Mouse (Mus musculus) myocyte (in vitro differentiated cells): ENCODE data around the gene Dnajc16. TPM values are rescaled to one million over a fixed set of nuclear protein-coding genes. Genes with fewer than 3 reads are reported as not detected.

Experiments
- H3K27me3 ChIP-seq: one replicate; pipeline ENCODE4 v1.6.1; 2011; ENCODE audit not compliant: control insufficient read depth, insufficient read depth, insufficient read length
- H3K36me3 ChIP-seq: one replicate; pipeline ENCODE4 v1.6.1; 2011; ENCODE audit not compliant: control insufficient read depth, insufficient read depth
- H3K4me2 ChIP-seq: one replicate; pipeline ENCODE4 v1.6.1; 2011; ENCODE audit warnings: low read depth, control low read depth
- H3K4me3 ChIP-seq: one replicate; pipeline ENCODE4 v1.5.1; 2011; ENCODE audit warnings: mild to moderate bottlenecking, control low read depth, moderate library complexity
- H3K79me2 ChIP-seq: one replicate; pipeline ENCODE4 v1.6.1; 2011; ENCODE audit not compliant: control insufficient read depth, insufficient read depth
- H3ac ChIP-seq: one replicate; pipeline ENCODE4 v1.6.1; 2011; ENCODE audit not compliant: control insufficient read depth, insufficient read length
- CEBPB ChIP-seq: IDR thresholded peaks from 2 replicates; pipeline ENCODE4 v1.6.1; 2011; ENCODE audit warnings: mild to moderate bottlenecking, moderate library complexity; ENCODE audit not compliant: poor library complexity, insufficient read depth, severe bottlenecking
- E2F4 ChIP-seq: IDR thresholded peaks from one replicate; pipeline ENCODE4 v1.6.1; 2011; ENCODE audit warnings: mild to moderate bottlenecking, control low read depth, moderate library complexity; ENCODE audit not compliant: insufficient read depth
- MAX ChIP-seq: IDR thresholded peaks from one replicate; pipeline ENCODE4 v1.6.1; 2011; ENCODE audit warnings: low read depth, mild to moderate bottlenecking, control low read depth
- MYOD1 ChIP-seq, 3 experiments: IDR thresholded peaks; one replicate each; pipeline ENCODE4 v1.6.1; 2011; ENCODE audit warnings: control low read depth in 2 of 3, low read depth in 2 of 3, mild to moderate bottlenecking in 2 of 3, moderate library complexity in 1 of 3; ENCODE audit not compliant: insufficient read length in 2 of 3, control insufficient read depth in 1 of 3
- MYOG ChIP-seq, 3 experiments: IDR thresholded peaks; one replicate each; pipeline ENCODE4 v1.6.1; 2011; ENCODE audit warnings: control low read depth in 2 of 3, low read depth in 2 of 3, mild to moderate bottlenecking in 2 of 3; ENCODE audit not compliant: insufficient read length in 2 of 3, control insufficient read depth in 1 of 3, insufficient read depth in 1 of 3
- POLR2A ChIP-seq: IDR thresholded peaks from one replicate; pipeline ENCODE4 v1.6.1; 2011; ENCODE audit warnings: low read depth, mild to moderate bottlenecking, control low read depth, moderate library complexity; ENCODE audit not compliant: insufficient read length
- POLR2AphosphoS2 ChIP-seq: IDR thresholded peaks from one replicate; pipeline ENCODE4 v1.6.1; 2011; ENCODE audit warnings: low read depth, control low read depth; ENCODE audit not compliant: insufficient read length
- REST ChIP-seq: IDR thresholded peaks from one replicate; pipeline ENCODE4 v1.6.1; 2011; ENCODE audit warnings: mild to moderate bottlenecking, control low read depth, moderate library complexity; ENCODE audit not compliant: insufficient read depth, insufficient read length
- SRF ChIP-seq: IDR thresholded peaks from one replicate; pipeline ENCODE4 v1.6.1; 2011; ENCODE audit warnings: low read depth; ENCODE audit not compliant: control insufficient read depth, insufficient read length
- TCF12 ChIP-seq: IDR thresholded peaks from one replicate; pipeline ENCODE4 v1.6.1; 2011; ENCODE audit warnings: mild to moderate bottlenecking, control low read depth; ENCODE audit not compliant: poor library complexity, insufficient read depth, severe bottlenecking
- TCF3 ChIP-seq: IDR thresholded peaks from one replicate; pipeline ENCODE4 v1.6.1; 2011; ENCODE audit warnings: low read depth, control low read depth; ENCODE audit not compliant: insufficient read length
- USF1 ChIP-seq: IDR thresholded peaks from one replicate; pipeline ENCODE4 v1.6.1; 2011; ENCODE audit warnings: low read depth, mild to moderate bottlenecking, control low read depth, moderate library complexity
- polyA plus RNA-seq: library from polyadenylated mRNA; unstranded; fragments of >200 nt; fragmentation: generic; extraction: Trizol; gene quantifications from one replicate; pipeline ENCODE4 v1.2.1, GENCODE M21; 2012; ENCODE audit warnings: missing spikeins

Dnajc16 gene
- 9.5 TPM for polyA plus RNA-seq

GRCm38 (mm10) chr4:141790524-141790990, at the start of gene Dnajc16:
Dnajc16 (minus strand) TSS chr4:141790931.
- no peaks in the 10 kb centered on the region for H3K27me3 ChIP-seq
- H3K4me2 ChIP-seq: peak within 1 kb of the TSS; percentile 95
- H3K4me3 ChIP-seq: peak within 1 kb of the TSS; percentile 35
- TF ChIP-seq TCF3 (no peak), POLR2AphosphoS2 (peak; percentile 83), TCF12 (no peak), E2F4 (peak; percentile 25), SRF (peak; percentile 44), MYOG (IDR thresholded peaks at IDR 0.05; ENCODE audit: control insufficient read depth in 1 of 3, insufficient read depth in 1 of 3, insufficient read length in 2 of 3, low read depth in 2 of 3) (no peak), MYOD1 (IDR thresholded peaks at IDR 0.05; ENCODE audit: control insufficient read depth in 1 of 3, insufficient read length in 2 of 3, low read depth in 2 of 3) (peak in 1 of 3 experiments; percentile 19), CEBPB (no peak), POLR2A (peak; percentile 81), REST (no peak), MAX (peak; percentile 83), USF1 (peak; percentile 98)
- H3K36me3 ChIP-seq: peaks cover 4% of the 10 kb centered on the region
- H3ac ChIP-seq: peak within 1 kb of the TSS; percentile 95
- H3K79me2 ChIP-seq: peaks cover 13% of the 10 kb centered on the region

- Histone ChIP-seq H3K4me2 (no peak overlapping the region), H3ac (no peak overlapping the region), H3K36me3 (no peaks in the 10 kb centered on the region), H3K79me2 (no peaks in the 10 kb centered on the region), H3K4me3 (no peak overlapping the region), H3K27me3 (no peaks in the 10 kb centered on the region)
- TF ChIP-seq MYOD1 (IDR thresholded peaks at IDR 0.05; ENCODE audit: control insufficient read depth in 1 of 3, insufficient read length in 2 of 3, low read depth in 2 of 3) (no peak), POLR2A (no peak), REST (no peak), USF1 (no peak), POLR2AphosphoS2 (no peak), MYOG (IDR thresholded peaks at IDR 0.05; ENCODE audit: control insufficient read depth in 1 of 3, insufficient read depth in 1 of 3, insufficient read length in 2 of 3, low read depth in 2 of 3) (no peak), TCF3 (no peak), TCF12 (no peak), CEBPB (no peak), SRF (no peak), MAX (no peak), E2F4 (no peak)
Observed at GRCm38 (mm10) chr4:141834536-141835095, 43.9 kb upstream of the Dnajc16 start.

GRCm38 (mm10) chr4:141833911-141834310, 43.2 kb upstream of the Dnajc16 start:
- TF ChIP-seq TCF3: no peak
- no peak for TF ChIP-seq POLR2AphosphoS2
- H3K4me3 ChIP-seq: no peak overlapping the region
- no peaks in the 10 kb centered on the region for H3K27me3 ChIP-seq

GRCm38 (mm10) chr4:141831361-141831760, 40.6 kb upstream of the Dnajc16 start:
- Histone ChIP-seq H3ac (no peak overlapping the region), H3K36me3 (no peaks in the 10 kb centered on the region), H3K27me3 (no peaks in the 10 kb centered on the region), H3K4me2 (no peak overlapping the region), H3K79me2 (no peaks in the 10 kb centered on the region), H3K4me3 (no peak overlapping the region)
- no peak for TF ChIP-seq MYOD1 (IDR thresholded peaks at IDR 0.05; ENCODE audit: control insufficient read depth in 1 of 3, insufficient read length in 2 of 3, low read depth in 2 of 3)
- TF ChIP-seq USF1: no peak
- TF ChIP-seq CEBPB: no peak
- TF ChIP-seq MAX: no peak
- no peak for TF ChIP-seq MYOG (IDR thresholded peaks at IDR 0.05; ENCODE audit: control insufficient read depth in 1 of 3, insufficient read depth in 1 of 3, insufficient read length in 2 of 3, low read depth in 2 of 3)
- no peak for TF ChIP-seq TCF3
- TF ChIP-seq TCF12: no peak
- TF ChIP-seq E2F4: no peak
- TF ChIP-seq REST: no peak

More at GRCm38 (mm10) chr4:141833911-141834310, 43.2 kb upstream of the Dnajc16 start:
- H3K79me2 ChIP-seq: no peaks in the 10 kb centered on the region
- H3ac ChIP-seq: no peak overlapping the region
- no peaks in the 10 kb centered on the region for H3K36me3 ChIP-seq
- no peak overlapping the region for H3K4me2 ChIP-seq

GRCm38 (mm10) chr4:141830381-141830780, 39.6 kb upstream of the Dnajc16 start:
- no peak for TF ChIP-seq MYOG (IDR thresholded peaks at IDR 0.05; ENCODE audit: control insufficient read depth in 1 of 3, insufficient read depth in 1 of 3, insufficient read length in 2 of 3, low read depth in 2 of 3)
- Histone ChIP-seq H3K27me3 (peaks cover 5% of the 10 kb centered on the region), H3K36me3 (no peaks in the 10 kb centered on the region), H3K79me2 (no peaks in the 10 kb centered on the region), H3K4me2 (no peak overlapping the region), H3ac (no peak overlapping the region), H3K4me3 (no peak overlapping the region)
